Mouse (Mus musculus): Measurements from ENCODE around the gene C1galt1c1. TPM values are rescaled to one million over a fixed set of nuclear protein-coding genes. Genes with fewer than 3 reads are reported as not detected.
A peak's percentile ranks its signal among the peaks of the same experiment; 100 is the strongest.

The C1galt1c1 gene
- total RNA-seq, 2 experiments from 2014 or later, result 22.4 to 25.3 TPM

- H3K27ac ChIP-seq, result peak within 1 kb of the TSS; percentile 83
- TF ChIP-seq CTCF (conservative IDR thresholded peaks at IDR 0.05), result no peak
- H3K4me3 ChIP-seq, result peak within 1 kb of the TSS; percentile 65
- peak; percentile 71 to 85 for DNase-seq (ENCODE audit: low spot score in 2 of 2)
Observed at GRCm38 (mm10) chrX:38600177-38600994, 34.5 kb downstream of the C1galt1c1 start, which contains the start of gene Mcts1. Gene Mcts1, plus strand, starts transcription at chrX:38600578.

GRCm38 (mm10) chrX:38593180-38593889, 41.6 kb downstream of the C1galt1c1 start:
- H3K4me3 ChIP-seq, result no peak overlapping the region
- H3K27ac ChIP-seq, result no peak overlapping the region
- DNase-seq (ENCODE audit: low spot score in 2 of 2), result no peak
- TF ChIP-seq CTCF (conservative IDR thresholded peaks at IDR 0.05), result no peak

GRCm38 (mm10) chrX:38591749-38592148, 43.1 kb downstream of the C1galt1c1 start:
- H3K4me3 ChIP-seq, result no peak overlapping the region
- no peak for DNase-seq (ENCODE audit: low spot score in 2 of 2)
- TF ChIP-seq CTCF (conservative IDR thresholded peaks at IDR 0.05), result no peak
- no peak overlapping the region for H3K27ac ChIP-seq

DNA sequence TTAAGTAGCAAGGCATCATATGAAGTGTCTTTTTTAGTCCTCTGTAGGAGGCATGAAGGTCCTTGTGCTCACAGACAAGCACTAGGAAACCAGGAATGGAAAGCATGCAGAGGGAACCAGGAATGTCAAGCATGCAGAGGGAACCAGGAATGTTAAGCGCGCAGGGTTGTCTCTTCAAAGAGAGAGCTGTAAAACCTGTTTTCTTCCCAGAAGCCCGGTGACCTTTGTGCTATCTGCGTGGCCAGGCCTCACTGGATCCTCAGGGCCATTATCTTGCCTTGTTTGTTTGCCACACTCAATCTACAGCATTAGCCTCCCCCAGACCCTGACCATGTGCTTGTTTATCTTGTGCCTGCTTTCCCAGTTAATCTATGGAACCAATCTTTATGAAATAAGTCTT, 45.1 kb downstream of the C1galt1c1 start:
- no peak for DNase-seq (ENCODE audit: low spot score in 2 of 2)
- H3K27ac ChIP-seq, result no peak overlapping the region
- no peak for TF ChIP-seq CTCF (conservative IDR thresholded peaks at IDR 0.05)
- no peak overlapping the region for H3K4me3 ChIP-seq

DNA sequence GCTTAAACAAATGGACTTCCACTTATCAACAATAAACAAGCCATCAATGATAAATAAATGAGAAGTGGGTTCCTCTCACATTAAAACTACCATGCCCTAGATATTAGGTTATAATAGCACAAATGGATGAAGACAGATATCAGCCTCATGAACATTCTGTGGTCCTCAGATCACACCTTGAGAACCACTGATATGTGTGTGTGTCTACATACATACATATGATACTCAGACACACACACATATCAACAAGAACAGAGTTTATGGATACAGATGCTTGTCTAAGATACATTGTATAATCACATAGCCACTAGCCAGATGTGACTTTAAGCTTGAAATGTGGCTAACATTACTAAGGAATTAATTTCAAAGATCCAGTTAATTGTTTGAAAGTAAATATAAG, 51.6 kb downstream of the C1galt1c1 start:
- no peak for DNase-seq (ENCODE audit: low spot score in 2 of 2)
- no peak for TF ChIP-seq CTCF (conservative IDR thresholded peaks at IDR 0.05)
- H3K4me3 ChIP-seq, result no peak overlapping the region
- no peak overlapping the region for H3K27ac ChIP-seq

- no peak overlapping the region for H3K27ac ChIP-seq
- DNase-seq (ENCODE audit: low spot score in 2 of 2), result no peak
- TF ChIP-seq CTCF (conservative IDR thresholded peaks at IDR 0.05), result no peak
- no peak overlapping the region for H3K4me3 ChIP-seq
Observed at GRCm38 (mm10) chrX:38581140-38581539, 53.7 kb downstream of the C1galt1c1 start.

Other genes with a start within 250 kb of the C1galt1c1 start
- gene Lamp2, start 178.6 kb downstream of the C1galt1c1 start, total RNA-seq (2021), result 10 to 100 TPM; 67.0 to 69.1 TPM
- 10 to 100 TPM; 34.5 to 36.4 TPM for gene Cul4b, start 58.9 kb downstream of the C1galt1c1 start, total RNA-seq (2021)
- gene Mcts1, start 34.5 kb downstream of the C1galt1c1 start, total RNA-seq (2021), result 10 to 100 TPM; 83.9 to 92.8 TPM
- not detected for gene 6030498E09Rik, start 137.6 kb upstream of the C1galt1c1 start, total RNA-seq (2021)

Measured in layer of hippocampus, adult 2 months (tissue).